Mouse (Mus musculus) WW6 (cell line): ENCODE results near the gene Gm20388.

Experiments used
- DNase-seq: peaks from one replicate; pipeline ENCODE4 v3.0.0-alpha.2; 2013; ENCODE audit warnings: low read depth, low spot score

Gene Gm20388

DNA sequence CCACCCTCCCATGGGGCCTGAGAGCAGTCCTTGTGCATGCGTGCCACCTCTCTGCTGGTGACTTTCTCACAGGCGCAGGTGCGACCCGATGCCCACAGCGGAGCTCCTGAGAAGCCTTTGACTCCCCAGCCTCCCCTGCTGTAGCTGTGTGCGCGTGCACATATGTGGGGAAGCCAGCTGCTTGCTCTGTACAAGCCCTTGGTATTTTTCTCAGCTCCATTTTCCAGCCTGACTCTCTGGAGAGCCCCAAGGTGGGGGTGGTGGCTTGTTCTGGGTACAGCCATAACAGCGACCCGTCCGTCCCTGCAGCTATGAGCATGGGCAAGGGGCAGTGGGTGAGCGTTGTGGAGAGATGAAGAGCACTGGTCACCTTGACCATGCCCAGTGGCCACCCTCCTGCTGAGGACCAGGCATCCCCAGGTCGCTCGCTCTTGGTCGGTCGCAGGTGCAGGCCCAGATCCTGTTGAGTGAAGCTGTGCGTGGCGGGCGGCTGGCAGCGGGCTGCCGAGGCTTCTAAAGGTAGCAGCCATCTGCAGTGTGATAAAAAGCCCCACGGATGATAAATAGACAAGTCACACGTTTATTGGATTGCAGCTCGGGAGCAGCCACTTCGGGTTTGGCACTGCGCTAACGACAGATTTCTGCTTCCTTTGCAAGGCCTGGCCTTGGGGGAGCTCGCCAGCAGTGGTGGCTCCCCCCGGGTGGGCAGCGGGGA, 502.4 kb downstream of the Gm20388 start:
- DNase-seq = no peak

- DNase-seq = no peak
These were observed 503.0 kb downstream of the Gm20388 start for GRCm38 (mm10) chr8:120413626-120413988.

DNA sequence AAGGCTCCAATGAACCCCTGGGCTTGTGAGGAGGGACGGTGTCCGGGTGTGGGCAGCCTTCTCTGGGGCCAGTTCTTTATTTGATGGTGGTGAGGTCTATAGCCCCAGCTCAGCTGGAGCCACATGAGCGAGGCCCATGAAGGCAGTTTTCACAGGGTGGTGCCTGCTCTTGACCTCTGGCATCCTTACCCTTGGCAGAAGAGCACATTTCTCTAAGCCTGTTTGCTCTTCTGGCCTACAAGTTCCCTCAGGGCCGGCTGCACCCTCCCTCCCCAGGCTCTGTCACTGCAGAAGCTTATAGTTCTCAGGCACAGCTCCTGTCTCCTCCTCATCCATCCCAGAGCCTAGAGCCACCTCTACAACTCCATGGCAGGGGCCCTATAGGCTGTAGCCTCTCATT, 503.6 kb downstream of the Gm20388 start:
- DNase-seq = no peak

GRCm38 (mm10) chr8:120415474-120415873, 504.8 kb downstream of the Gm20388 start:
- no peak for DNase-seq

DNA sequence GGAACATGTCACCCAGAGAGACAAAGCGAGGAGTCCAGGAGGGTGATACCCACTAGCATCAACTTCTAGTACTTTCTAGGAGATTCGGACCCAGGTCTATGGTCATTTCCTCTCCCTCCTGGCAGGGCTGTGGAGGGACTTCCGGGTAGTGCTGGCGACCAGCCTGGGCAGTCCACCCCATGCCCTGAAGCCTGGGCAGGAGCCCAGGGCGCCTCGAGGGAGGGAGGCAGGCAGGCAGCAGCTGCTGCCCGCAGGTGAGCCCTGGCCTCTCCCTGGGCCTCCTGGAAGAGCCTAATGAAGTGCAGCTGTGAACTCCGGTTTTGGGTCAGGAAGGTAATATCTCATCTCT, 505.5 kb downstream of the Gm20388 start:
- no peak for DNase-seq

DNA sequence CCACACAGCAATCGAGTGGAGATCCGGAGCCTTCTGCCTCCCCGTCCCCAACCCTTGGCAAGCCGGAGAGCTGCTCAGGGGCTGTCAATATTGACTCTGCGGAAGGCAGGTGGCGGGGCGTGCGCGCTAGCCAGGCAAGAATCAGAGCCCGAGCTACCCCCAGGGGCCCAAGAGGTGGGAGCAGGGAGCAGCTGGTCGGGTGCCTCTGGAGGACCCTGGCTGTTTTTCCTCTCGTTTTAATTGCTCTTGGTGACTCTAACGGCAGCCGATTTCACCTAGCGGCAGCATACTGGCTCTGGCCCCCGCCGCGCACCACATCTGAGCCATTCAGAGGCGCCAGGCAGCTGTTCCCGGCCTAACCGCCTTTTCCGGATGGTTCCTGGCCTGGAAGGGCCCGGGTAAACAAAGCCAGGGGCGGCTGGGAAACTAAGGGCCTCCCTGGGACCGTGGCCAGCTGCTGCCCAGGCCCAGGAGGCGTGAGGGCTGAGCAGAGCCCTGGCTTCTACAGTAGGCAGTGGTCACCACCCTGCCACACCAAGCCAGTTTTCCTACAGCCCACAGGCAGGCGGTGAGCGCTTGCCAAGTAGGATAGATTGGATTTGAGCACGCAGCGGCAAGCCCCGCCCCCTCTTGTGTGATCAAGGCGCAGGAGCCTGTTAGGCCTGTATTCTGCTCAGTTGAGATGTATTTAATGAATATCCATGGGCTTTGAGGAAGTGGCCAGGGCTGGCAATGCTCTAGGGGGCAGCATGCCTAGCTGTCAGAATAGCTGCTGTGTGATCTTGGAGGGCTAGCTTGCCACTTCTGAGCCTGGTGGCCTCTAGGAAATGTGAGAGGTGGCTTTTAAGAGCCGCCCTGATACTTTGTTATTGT, 506.1 kb downstream of the Gm20388 start:
- DNase-seq = peak; percentile 60

DNA sequence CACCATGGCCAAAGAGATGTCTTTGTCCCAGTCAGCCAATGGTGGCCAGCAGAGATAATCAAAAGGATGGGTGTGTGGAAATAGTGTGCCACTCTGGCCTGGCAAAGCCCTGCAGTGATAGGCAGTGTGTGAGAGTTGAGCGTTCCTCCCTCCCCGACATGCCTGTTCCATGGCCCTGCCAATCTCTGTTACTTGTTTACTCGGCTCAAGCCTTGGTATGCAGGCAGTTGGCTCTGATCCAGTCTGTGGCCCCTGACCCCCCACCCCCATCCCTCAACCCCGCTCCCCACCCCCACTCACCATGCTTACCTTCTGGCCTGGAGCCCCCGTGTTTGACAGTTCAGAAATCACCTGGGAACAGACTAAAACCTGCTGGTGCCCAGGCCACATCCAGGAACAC, 507.5 kb downstream of the Gm20388 start:
- DNase-seq = no peak

DNA sequence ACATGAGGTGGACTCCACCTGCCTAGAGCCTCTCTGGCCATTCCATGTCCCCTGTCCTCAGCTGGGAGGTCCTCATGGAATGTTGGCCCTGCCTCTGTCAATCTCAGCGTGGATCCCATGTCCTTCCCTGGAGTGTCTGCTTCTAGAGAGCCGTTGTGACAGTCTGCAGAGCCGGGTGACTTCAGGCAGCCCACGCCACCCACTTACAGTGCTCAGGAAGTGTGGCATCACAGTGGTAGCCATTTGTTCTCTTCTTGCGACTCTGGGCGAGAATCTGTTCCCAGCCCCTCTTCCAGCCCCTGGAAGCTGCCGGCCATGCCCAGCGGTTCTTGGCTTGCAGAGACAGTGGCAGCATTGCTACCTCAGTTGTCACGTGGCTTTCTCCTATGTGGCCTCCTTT, 509.0 kb downstream of the Gm20388 start:
- DNase-seq = no peak

DNA sequence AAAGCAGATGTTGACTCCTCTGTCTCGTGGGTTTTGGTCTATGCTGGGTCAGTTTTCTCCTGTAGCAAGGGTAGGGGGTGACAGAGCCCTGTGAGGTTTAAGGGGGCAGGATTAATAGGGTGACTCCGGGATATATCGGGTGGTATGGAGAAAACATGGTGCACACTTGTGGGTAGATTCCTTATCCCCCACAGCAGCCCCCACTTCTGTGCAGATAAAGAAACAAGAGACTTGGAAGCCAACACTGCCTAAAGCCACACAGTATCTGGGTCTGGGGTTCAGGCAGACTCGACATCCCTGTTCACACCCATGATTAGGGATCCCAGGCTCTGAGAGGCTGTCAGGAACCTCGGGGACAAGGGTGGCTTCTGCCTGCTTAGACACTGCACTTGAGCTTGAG, 509.6 kb downstream of the Gm20388 start:
- no peak for DNase-seq

DNA sequence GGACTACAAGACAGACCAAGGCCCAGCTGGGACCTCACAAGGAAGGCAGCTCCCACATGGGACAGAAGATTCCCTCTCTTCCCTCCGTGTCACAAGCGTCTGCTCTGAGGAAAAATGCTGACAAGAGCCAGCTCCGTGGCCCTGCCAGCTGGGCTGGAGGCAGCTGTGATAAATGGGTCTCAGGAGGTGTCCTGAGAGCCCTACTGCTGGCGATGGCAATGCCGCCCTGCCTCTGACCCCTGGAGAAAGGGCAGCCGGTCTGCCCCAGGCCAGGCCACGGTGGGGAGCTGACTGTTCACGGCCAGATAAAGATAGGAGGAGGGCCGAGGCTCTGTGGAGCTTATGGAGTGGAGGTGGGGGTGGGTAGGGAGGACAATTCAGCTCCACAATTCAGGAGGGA, 511.0 kb downstream of the Gm20388 start:
- DNase-seq = no peak

DNA sequence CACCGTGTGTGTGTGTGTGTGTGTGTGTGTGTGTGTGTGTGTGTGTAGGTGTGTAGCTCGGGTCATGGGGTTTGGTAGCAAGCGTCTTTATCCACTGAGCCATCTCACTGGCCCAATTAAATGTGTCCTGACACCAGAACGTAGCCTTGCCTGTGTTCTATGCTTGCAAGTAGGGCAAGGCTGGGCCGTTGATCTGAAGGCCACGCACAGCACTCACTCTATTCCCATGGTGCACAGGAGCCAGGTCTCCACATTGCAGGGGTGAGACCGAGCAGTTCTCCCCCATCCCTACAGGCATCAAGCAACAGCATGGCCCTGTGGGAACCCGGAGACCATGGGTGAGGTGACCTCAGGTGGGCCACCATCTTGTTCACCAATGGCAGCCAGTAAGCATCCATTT, 511.6 kb downstream of the Gm20388 start:
- DNase-seq = no peak

- no peak for DNase-seq
These were observed 512.9 kb downstream of the Gm20388 start for GRCm38 (mm10) chr8:120423576-120423975.

DNA sequence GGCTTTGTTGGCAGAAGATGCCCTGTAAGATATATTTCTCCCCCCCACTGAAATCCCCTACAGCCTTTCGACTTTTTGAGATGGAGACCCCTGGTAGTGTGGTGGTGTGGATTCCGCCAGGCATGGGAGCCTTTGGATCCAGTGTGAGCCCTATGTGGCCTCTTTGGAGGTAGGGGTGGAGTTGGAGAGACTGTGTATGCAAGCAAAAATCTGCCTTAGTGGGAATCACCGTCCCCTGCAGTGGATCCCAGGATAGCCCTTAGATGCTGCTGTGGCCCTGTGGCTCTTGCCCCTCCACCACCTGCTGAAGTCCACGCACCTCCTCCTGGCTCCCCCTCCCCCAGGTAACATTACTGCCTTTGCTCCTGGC, 514.2 kb downstream of the Gm20388 start:
- no peak for DNase-seq

- no peak for DNase-seq
These were observed 514.7 kb downstream of the Gm20388 start for GRCm38 (mm10) chr8:120425199-120425941.

DNA sequence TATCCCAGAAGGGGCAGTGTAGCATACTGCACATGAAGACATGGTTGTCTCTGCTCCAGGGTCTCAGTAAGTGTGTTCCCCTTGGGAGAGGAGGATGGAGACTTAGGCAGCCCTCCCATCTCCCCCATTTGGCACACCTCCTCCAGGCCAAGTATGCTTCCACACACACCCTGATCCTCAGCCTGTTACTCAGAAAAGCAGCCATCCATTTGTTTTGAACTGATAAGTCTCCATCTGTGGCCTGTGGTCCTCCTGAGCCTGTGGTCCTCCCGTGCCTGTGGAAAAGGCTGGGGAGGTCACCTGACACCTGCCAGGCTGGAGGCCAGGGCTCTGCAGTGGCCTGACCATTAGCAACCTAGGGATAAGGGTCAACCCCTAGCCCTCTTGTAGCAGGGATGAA, 515.5 kb downstream of the Gm20388 start:
- no peak for DNase-seq

DNA sequence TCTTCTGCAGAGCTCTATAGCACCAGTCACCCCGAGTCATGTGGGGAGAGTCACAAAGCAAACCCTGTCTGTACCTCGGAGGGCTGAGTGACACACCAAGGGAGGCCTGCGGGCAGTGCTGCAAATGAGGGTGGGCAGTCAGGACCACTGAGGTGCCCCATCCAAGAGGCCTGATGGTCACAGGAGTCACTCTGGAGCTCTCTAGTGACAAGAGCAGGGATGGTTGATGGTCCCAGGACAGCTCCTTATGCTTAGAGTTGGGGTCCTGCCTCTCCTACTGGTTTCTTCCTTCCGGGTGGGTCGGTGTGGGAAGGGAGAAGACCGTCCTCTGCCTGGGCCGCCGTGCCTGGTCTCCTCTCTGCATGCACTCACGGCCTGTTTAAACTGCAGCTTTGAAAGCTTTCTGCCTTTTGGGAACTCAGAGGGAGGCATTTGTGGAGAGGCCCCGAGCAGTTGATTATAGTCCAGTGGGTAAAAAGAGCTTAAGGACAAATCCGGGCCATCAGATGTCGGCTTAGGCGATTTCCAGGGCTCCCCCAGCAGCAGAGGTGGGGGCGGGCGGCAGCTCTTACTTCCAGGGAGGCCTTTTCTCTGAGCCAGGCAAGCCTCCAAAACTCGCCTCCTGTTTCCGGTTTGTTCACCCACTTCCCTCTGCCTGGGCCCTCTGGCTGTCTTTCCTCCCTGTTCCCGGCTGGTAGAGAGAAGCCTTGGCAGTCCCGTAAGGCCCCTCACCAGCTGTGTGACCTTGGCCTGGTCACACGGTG, 516.2 kb downstream of the Gm20388 start:
- no peak for DNase-seq

DNA sequence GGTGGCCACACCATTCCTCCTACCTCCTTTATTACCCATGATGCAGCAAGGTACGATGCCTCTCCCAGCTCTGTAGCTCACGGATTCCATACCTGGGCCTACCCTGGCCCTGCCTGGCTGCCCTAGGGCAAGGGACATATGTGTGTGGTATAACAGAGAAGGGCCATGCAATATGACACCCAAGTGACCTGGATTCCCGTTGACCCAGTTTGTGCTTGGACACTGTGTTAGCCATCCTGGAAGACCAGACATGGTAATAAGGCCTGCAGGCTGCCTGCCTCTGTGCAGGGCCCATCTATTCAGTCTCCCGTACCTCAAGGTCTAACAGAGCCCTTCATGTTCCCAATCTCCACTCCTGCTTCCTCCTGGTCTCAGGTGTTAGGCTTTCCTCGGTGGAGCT, 517.9 kb downstream of the Gm20388 start:
- no peak for DNase-seq

DNA sequence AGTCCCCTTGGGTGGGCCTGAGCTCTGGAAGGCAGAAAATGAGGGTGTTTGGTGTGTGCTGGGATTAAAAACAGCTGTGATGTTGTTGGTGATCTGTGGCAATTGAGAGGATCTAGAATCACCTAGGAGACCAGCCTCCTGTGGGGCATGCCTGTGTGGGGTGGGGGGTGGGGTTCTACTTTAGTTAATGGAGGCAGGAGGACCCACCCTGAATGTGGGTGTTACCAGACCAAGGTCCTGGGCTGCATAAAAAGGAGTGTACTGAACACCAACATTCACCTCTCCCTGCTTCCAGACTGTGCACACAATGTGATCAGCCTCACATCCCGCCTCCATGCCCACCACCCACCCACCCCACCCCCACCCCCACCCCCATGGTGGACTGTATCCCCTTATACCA, 518.5 kb downstream of the Gm20388 start:
- no peak for DNase-seq

- no peak for DNase-seq
These were observed 520.4 kb downstream of the Gm20388 start for GRCm38 (mm10) chr8:120431042-120431441.

GRCm38 (mm10) chr8:120432438-120432837, 521.8 kb downstream of the Gm20388 start:
- no peak for DNase-seq

- no peak for DNase-seq
These were observed 522.5 kb downstream of the Gm20388 start for GRCm38 (mm10) chr8:120433143-120433542.

DNA sequence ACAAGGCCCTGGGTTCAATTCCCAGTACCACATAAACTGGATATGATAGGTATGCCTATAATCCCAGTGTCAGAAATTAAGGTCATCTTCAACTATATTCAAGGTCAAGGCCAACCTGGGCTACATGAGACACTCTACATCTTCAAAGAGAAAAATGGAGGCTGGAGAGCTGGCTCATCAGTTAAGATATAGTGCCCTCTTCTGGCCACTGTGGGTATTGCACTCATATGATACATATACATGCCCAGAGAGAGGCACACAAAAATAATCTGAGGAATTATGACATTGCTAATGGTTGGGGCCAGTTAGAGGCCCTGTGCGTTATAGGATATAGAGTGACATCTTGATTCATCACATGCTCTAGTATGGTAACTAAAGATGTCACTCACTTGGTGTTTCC, 523.1 kb downstream of the Gm20388 start:
- DNase-seq = no peak
